Mouse (Mus musculus) midbrain, embryonic 11.5 days (tissue): ENCODE measurements around the gene Gldc. TPM values are rescaled to one million over a fixed set of nuclear protein-coding genes. Genes with fewer than 3 reads are reported as not detected.
"Not testable (repeated sequence)": the region's sequence is repeated elsewhere in the genome, so short reads cannot be mapped to it uniquely, and the experiment has no call there.

Source experiments
- ATAC-seq: fragments of 200-750 bp; cut with Nextera tagmentation; 2 replicates; pipeline ENCODE4 v1.8.0; 2017; ENCODE audit warnings: moderate TSS enrichment, moderate library complexity; ENCODE audit not compliant: low FRiP score
- DNase-seq: peaks from one replicate; pipeline ENCODE4 v3.0.0; 2015; ENCODE audit warnings: low spot score; ENCODE audit errors: missing footprints
- H3K27ac ChIP-seq: fragments of 300-500 bp; sonication (generic); 2 replicates; pipeline ENCODE4 v1.5.1; 2014; ENCODE audit warnings: low read depth, low read length
- H3K27me3 ChIP-seq: fragments of 300-500 bp; sonication (generic); 2 replicates; pipeline ENCODE4 v1.6.1; 2014; ENCODE audit warnings: mild to moderate bottlenecking, low read length, moderate library complexity, mixed read lengths; ENCODE audit not compliant: control insufficient read depth, insufficient read depth
- H3K36me3 ChIP-seq: fragments of 300-500 bp; sonication (generic); 2 replicates; pipeline ENCODE4 v1.6.1; 2014; ENCODE audit warnings: mild to moderate bottlenecking, low read length, moderate library complexity, mixed read lengths; ENCODE audit not compliant: control insufficient read depth, insufficient read depth
- H3K4me1 ChIP-seq: fragments of 300-500 bp; sonication (generic); 2 replicates; pipeline ENCODE4 v1.6.1; 2014; ENCODE audit warnings: low read length; ENCODE audit not compliant: control insufficient read depth, insufficient read depth
- H3K4me2 ChIP-seq: fragments of 300-500 bp; sonication (generic); 2 replicates; pipeline ENCODE4 v1.6.1; 2014; ENCODE audit warnings: mild to moderate bottlenecking, moderate library complexity
- H3K4me3 ChIP-seq: fragments of 300-500 bp; sonication (generic); 2 replicates; pipeline ENCODE4 v1.5.1; 2014; ENCODE audit warnings: low read depth, low read length
- H3K9ac ChIP-seq: fragments of 300-500 bp; sonication (generic); 2 replicates; pipeline ENCODE4 v1.6.1; 2014; ENCODE audit warnings: low read length
- H3K9me3 ChIP-seq: fragments of 300-500 bp; sonication (generic); 2 replicates; pipeline ENCODE4 v1.6.1; 2016; ENCODE audit warnings: low read length; ENCODE audit not compliant: control insufficient read depth
- WGBS: fragments of 180-500 bp; shearing (Covaris S2); extraction: QIAGEN DNeasy Blood & Tissue Kit; methylation state at CpG from one replicate; pipeline ENCODE4 v1.1.7; 2014; 5-methylcytosine and 5-hydroxymethylcytosine counted together
- polyA plus RNA-seq: library from polyadenylated mRNA; unstranded; fragments of >200 nt; fragmentation: Nextera tagmentation; extraction: Ambion mirVana; gene quantifications from 2 replicates; pipeline ENCODE4 v1.2.1, GENCODE M21; 2014

Gene Gldc
- 18.2 and 20.3 TPM in 2 replicates for polyA plus RNA-seq

GRCm38 (mm10) chr19:30174919-30175571, at the start of gene Gldc:
TSS of gene Gldc (minus strand) at chr19:30175429.
- no peaks in the 10 kb centered on the region for H3K9me3 ChIP-seq
- ATAC-seq (peak; percentile 96), DNase-seq (peak; percentile 97)
- H3K36me3 ChIP-seq = no peaks in the 10 kb centered on the region
- WGBS = under 1% methylated on average over 46 of the region's 53 CpGs
- no peaks in the 10 kb centered on the region for H3K4me1 ChIP-seq
- peak within 1 kb of the TSS; percentile 41 for H3K27ac ChIP-seq
- H3K4me2 ChIP-seq = peak within 1 kb of the TSS; percentile 91
- H3K27me3 ChIP-seq = peaks cover 3% of the 10 kb centered on the region; the same call in 1 of the 2 replicates
- H3K4me3 ChIP-seq = peak within 1 kb of the TSS; percentile 66
- peak within 1 kb of the TSS; percentile 79 for H3K9ac ChIP-seq

- not testable (repeated sequence) for H3K27ac ChIP-seq, H3K4me2 ChIP-seq, H3K27me3 ChIP-seq, ATAC-seq, H3K4me1 ChIP-seq, H3K9ac ChIP-seq, DNase-seq, H3K4me3 ChIP-seq, H3K36me3 ChIP-seq, H3K9me3 ChIP-seq
- 88% methylated on average over 8 of the region's 8 CpGs for WGBS
These were observed 47.4 kb upstream of the Gldc start for GRCm38 (mm10) chr19:30222593-30222992.

- DNase-seq (peak; percentile 94), ATAC-seq (peak; percentile 57; the same call in 1 of the 2 replicates)
- no peaks in the 10 kb centered on the region for H3K9me3 ChIP-seq
- 23% methylated on average over 7 of the region's 7 CpGs for WGBS
- no peaks in the 10 kb centered on the region for H3K4me1 ChIP-seq
- H3K27me3 ChIP-seq = no peaks in the 10 kb centered on the region
- no peak overlapping the region for H3K27ac ChIP-seq
- no peaks in the 10 kb centered on the region for H3K36me3 ChIP-seq
- H3K4me3 ChIP-seq = no peak overlapping the region
- no peak overlapping the region for H3K9ac ChIP-seq
- H3K4me2 ChIP-seq = no peak overlapping the region
These were observed 42.1 kb upstream of the Gldc start for GRCm38 (mm10) chr19:30217335-30217734.

- Histone ChIP-seq H3K4me3 (no peak overlapping the region), H3K4me1 (no peaks in the 10 kb centered on the region), H3K27ac (no peak overlapping the region), H3K36me3 (no peaks in the 10 kb centered on the region), H3K4me2 (no peak overlapping the region), H3K9me3 (no peaks in the 10 kb centered on the region), H3K9ac (no peak overlapping the region), H3K27me3 (no peaks in the 10 kb centered on the region)
- WGBS = 78% methylated on average over 4 of the region's 4 CpGs
- DNase-seq (no peak), ATAC-seq (no peak)
These were observed 41.0 kb upstream of the Gldc start for GRCm38 (mm10) chr19:30216186-30216585.

GRCm38 (mm10) chr19:30215736-30216135, 40.5 kb upstream of the Gldc start:
- H3K27ac ChIP-seq, H3K4me1 ChIP-seq, H3K27me3 ChIP-seq, H3K4me3 ChIP-seq, H3K9ac ChIP-seq, H3K4me2 ChIP-seq, H3K36me3 ChIP-seq, H3K9me3 ChIP-seq, ATAC-seq, DNase-seq: not testable (repeated sequence)
- WGBS = 70% methylated on average over 2 of the region's 2 CpGs

- H3K4me1 ChIP-seq = no peaks in the 10 kb centered on the region
- no peaks in the 10 kb centered on the region for H3K9me3 ChIP-seq
- no peak for DNase-seq
- 21% methylated on average over 2 of the region's 2 CpGs for WGBS
- no peak for ATAC-seq
- no peaks in the 10 kb centered on the region for H3K27me3 ChIP-seq
- H3K4me3 ChIP-seq = no peak overlapping the region
- H3K36me3 ChIP-seq = no peaks in the 10 kb centered on the region
- H3K4me2 ChIP-seq = no peak overlapping the region
- H3K27ac ChIP-seq = no peak overlapping the region
- H3K9ac ChIP-seq = no peak overlapping the region
These were observed 38.8 kb upstream of the Gldc start for GRCm38 (mm10) chr19:30214026-30214425.

- DNase-seq, H3K9ac ChIP-seq, H3K4me3 ChIP-seq, H3K27me3 ChIP-seq, ATAC-seq, H3K27ac ChIP-seq, H3K9me3 ChIP-seq, H3K4me2 ChIP-seq, H3K4me1 ChIP-seq, H3K36me3 ChIP-seq: not testable (repeated sequence)
- WGBS = 88% methylated on average over 8 of the region's 8 CpGs
These were observed 33.8 kb upstream of the Gldc start for GRCm38 (mm10) chr19:30209006-30209405.

- WGBS = 87% methylated on average over 1 of the region's 1 CpGs
- no peak for ATAC-seq
These were observed 31.8 kb upstream of the Gldc start for GRCm38 (mm10) chr19:30206981-30207380.

GRCm38 (mm10) chr19:30205874-30206273, 30.6 kb upstream of the Gldc start:
- 91% methylated on average over 4 of the region's 4 CpGs for WGBS
- Histone ChIP-seq H3K9me3 (no peaks in the 10 kb centered on the region), H3K4me3 (no peak overlapping the region), H3K27ac (no peak overlapping the region), H3K9ac (no peak overlapping the region), H3K4me2 (no peak overlapping the region), H3K4me1 (no peaks in the 10 kb centered on the region), H3K36me3 (no peaks in the 10 kb centered on the region), H3K27me3 (no peaks in the 10 kb centered on the region)
- DNase-seq (no peak), ATAC-seq (peak; percentile 48; the same call in 1 of the 2 replicates)

More at GRCm38 (mm10) chr19:30206981-30207380, 31.8 kb upstream of the Gldc start:
- Histone ChIP-seq H3K4me2 (no peak overlapping the region), H3K27ac (no peak overlapping the region), H3K4me3 (no peak overlapping the region), H3K9ac (no peak overlapping the region), H3K27me3 (no peaks in the 10 kb centered on the region), H3K9me3 (no peaks in the 10 kb centered on the region), H3K36me3 (no peaks in the 10 kb centered on the region), H3K4me1 (no peaks in the 10 kb centered on the region)
- DNase-seq = no peak
